Mouse (Mus musculus) erythroid progenitor cell, adult 5-6 weeks (primary cell): Measurements from ENCODE around the gene Ces1g. TPM values are rescaled to one million over a fixed set of nuclear protein-coding genes. Genes with fewer than 3 reads are reported as not detected.

ENCODE experiments used
- total RNA-seq, 2 experiments: library from RNA; stranded (forward) in 1 of 2; stranded (reverse) in 1 of 2; fragments of 150-400 nt in 1 of 2; fragments of 186-747, 209-891 nt in 1 of 2; gene quantifications; 2 replicates each; pipeline versions ENCODE4 v1.2.3 to v1.2.4; 2015 to 2017; ENCODE audit warnings: low replicate concordance in 2 of 2

Ces1g gene
- total RNA-seq, 2 experiments from 2014 or later: not detected

Other genes starting within 250 kb of the Ces1g start
- 2.5 TPM in 1 of 2 replicates, not detected in the other for gene Ces1c, start 206.0 kb downstream of the Ces1g start, total RNA-seq (2015; ENCODE audit: low replicate concordance)
- gene Ces1c, start 206.0 kb downstream of the Ces1g start, total RNA-seq (2017; ENCODE audit: low replicate concordance): not detected in 2 replicates
- not detected in 2 replicates for gene Ces1d, start 139.5 kb downstream of the Ces1g start, total RNA-seq (2015; ENCODE audit: low replicate concordance)
- 2.1 TPM in 1 of 2 replicates, not detected in the other for gene Ces1d, start 139.5 kb downstream of the Ces1g start, total RNA-seq (2017; ENCODE audit: low replicate concordance)
- not detected in 2 replicates for gene Ces1e, start 107.7 kb downstream of the Ces1g start, total RNA-seq (2015; ENCODE audit: low replicate concordance)
- gene Ces1e, start 107.7 kb downstream of the Ces1g start, total RNA-seq (2017; ENCODE audit: low replicate concordance): not detected in 2 replicates
- gene Ces1f, start 57.6 kb downstream of the Ces1g start, total RNA-seq (2015; ENCODE audit: low replicate concordance): not detected in 2 replicates
- gene Ces1f, start 57.6 kb downstream of the Ces1g start, total RNA-seq (2017; ENCODE audit: low replicate concordance): not detected in 2 replicates
- not detected in 2 replicates for gene Ces1h, start 42.4 kb upstream of the Ces1g start, total RNA-seq (2015; ENCODE audit: low replicate concordance)
- gene Ces1h, start 42.4 kb upstream of the Ces1g start, total RNA-seq (2017; ENCODE audit: low replicate concordance): not detected in 2 replicates
- not detected in 2 replicates for gene Ces5a, start 198.5 kb upstream of the Ces1g start, total RNA-seq (2015; ENCODE audit: low replicate concordance)
- not detected in 2 replicates for gene Ces5a, start 198.5 kb upstream of the Ces1g start, total RNA-seq (2017; ENCODE audit: low replicate concordance)